Mouse (Mus musculus): Measurements from ENCODE around the gene Eapp.
A peak's percentile ranks its signal among the peaks of the same experiment; 100 is the strongest.

DNA sequence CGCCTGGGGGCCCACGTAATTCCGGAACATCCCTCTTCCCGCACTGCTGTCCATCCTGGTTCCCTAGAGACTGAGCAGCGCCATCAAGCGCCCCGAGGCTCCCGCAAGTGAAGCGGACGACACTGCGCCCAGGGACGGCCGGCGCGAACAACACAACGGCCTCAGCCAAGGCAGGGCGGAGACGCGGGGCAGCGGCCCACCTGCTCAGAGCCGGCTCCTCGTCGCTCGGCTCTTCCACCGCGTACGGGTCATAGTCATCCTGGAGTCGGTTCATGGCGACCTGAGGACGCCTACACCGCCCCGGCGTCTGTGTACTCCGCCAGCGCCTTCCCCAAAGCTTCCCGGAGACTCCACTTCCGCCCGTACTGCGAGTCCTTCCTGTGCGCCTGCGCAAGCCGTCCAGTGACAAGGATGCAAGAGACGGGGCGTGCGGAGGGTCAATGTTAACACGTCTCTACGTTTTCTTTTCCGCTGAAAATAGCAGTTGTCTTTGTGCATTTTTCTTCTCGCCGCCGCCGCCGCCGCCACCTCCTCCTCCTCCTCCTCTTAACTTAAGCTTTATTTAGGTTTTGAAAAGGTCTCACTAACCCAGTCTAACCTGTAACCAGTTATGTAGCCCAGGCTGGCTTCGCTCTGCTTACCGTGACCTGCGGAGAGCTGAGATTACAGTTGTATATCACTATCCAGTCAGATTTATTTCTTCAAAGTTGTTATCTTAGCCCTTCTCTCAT is at the start of gene Eapp:
- TF ChIP-seq POLR2A (IDR thresholded peaks at IDR 0.05; ENCODE audit: low read depth, low read length) (peak; percentile 89), CTCF (IDR thresholded peaks at IDR 0.05; ENCODE audit: extremely low read depth, insufficient read depth, insufficient read length, insufficient replicate concordance) (no peak)

Data from spleen, adult 2 months (tissue).